Mouse (Mus musculus) urinary bladder, postnatal 36 days (tissue): ENCODE results near the gene Plin3.

ENCODE experiments used
- DNase-seq, 2 experiments: peaks; one replicate each; pipeline ENCODE4 v3.0.0; 2022; ENCODE audit warnings: low spot score in 2 of 2, mixed read lengths in 1 of 2

Plin3 gene

GRCm38 (mm10) chr17:56241541-56242401, 50.9 kb downstream of the Plin3 start:
- peak; percentile 78 to 85 for DNase-seq

GRCm38 (mm10) chr17:56233818-56234469, 58.7 kb downstream of the Plin3 start:
- no peak for DNase-seq

GRCm38 (mm10) chr17:56233389-56233788, 59.3 kb downstream of the Plin3 start:
- no peak for DNase-seq

- DNase-seq: no peak
These were observed 62.7 kb downstream of the Plin3 start for GRCm38 (mm10) chr17:56229943-56230342.
